Mouse (Mus musculus) hindbrain, embryonic 11.5 days (tissue): ENCODE data around the gene Htatip2. TPM values are rescaled to one million over a fixed set of nuclear protein-coding genes. Genes with fewer than 3 reads are reported as not detected.

Experiments
- ATAC-seq: fragments of 200-750 bp; cut with Nextera tagmentation; 2 replicates; pipeline ENCODE4 v1.8.0; 2017; ENCODE audit warnings: mild to moderate bottlenecking, moderate TSS enrichment, moderate library complexity; ENCODE audit not compliant: low FRiP score
- DNase-seq: peaks from one replicate; pipeline ENCODE4 v3.0.0-alpha.2; 2015; ENCODE audit warnings: low spot score
- H3K27ac ChIP-seq: fragments of 300-500 bp; sonication (generic); 2 replicates; pipeline ENCODE4 v1.5.1; 2014; ENCODE audit warnings: mild to moderate bottlenecking, low read depth, low read length
- H3K27me3 ChIP-seq: fragments of 300-500 bp; sonication (generic); 2 replicates; pipeline ENCODE4 v1.6.1; 2014; ENCODE audit warnings: mild to moderate bottlenecking, low read length, moderate library complexity, mixed read lengths; ENCODE audit not compliant: control insufficient read depth, insufficient read depth
- H3K36me3 ChIP-seq: fragments of 300-500 bp; sonication (generic); 2 replicates; pipeline ENCODE4 v1.6.1; 2014; ENCODE audit warnings: mild to moderate bottlenecking, low read length, moderate library complexity, mixed read lengths; ENCODE audit not compliant: control insufficient read depth, insufficient read depth
- H3K4me1 ChIP-seq: fragments of 300-500 bp; sonication (generic); replicated peaks from 2 replicates; pipeline ENCODE4 v1.6.1; 2014; ENCODE audit warnings: low read length, mixed read lengths; ENCODE audit not compliant: control insufficient read depth, insufficient read depth
- H3K4me2 ChIP-seq: fragments of 300-500 bp; sonication (generic); replicated peaks from 2 replicates; pipeline ENCODE4 v1.6.1; 2014; ENCODE audit warnings: mild to moderate bottlenecking, low read depth, low read length
- H3K4me3 ChIP-seq: fragments of 300-500 bp; sonication (generic); 2 replicates; pipeline ENCODE4 v1.5.1; 2014; ENCODE audit warnings: low read depth, low read length
- H3K9ac ChIP-seq: fragments of 300-500 bp; sonication (generic); 2 replicates; pipeline ENCODE4 v1.6.1; 2014; ENCODE audit warnings: low read depth, low read length
- H3K9me3 ChIP-seq: fragments of 300-500 bp; sonication (generic); 2 replicates; pipeline ENCODE4 v1.6.1; 2016; ENCODE audit warnings: low read length; ENCODE audit not compliant: control insufficient read depth
- WGBS: fragments of 180-500 bp; shearing (Covaris S2); extraction: QIAGEN DNeasy Blood & Tissue Kit; methylation state at CpG from one replicate; pipeline ENCODE4 v1.1.7; 2014; 5-methylcytosine and 5-hydroxymethylcytosine counted together
- polyA plus RNA-seq: library from polyadenylated mRNA; unstranded; fragments of >200 nt; fragmentation: Nextera tagmentation; extraction: Ambion mirVana; gene quantifications from 2 replicates; pipeline ENCODE4 v1.2.1, GENCODE M21; 2014

Htatip2 gene
- polyA plus RNA-seq, 1 experiment from 2014 or later: 3.3 TPM

- Histone ChIP-seq H3K4me3 (no peak overlapping the region), H3K4me2 (no peak overlapping the region), H3K36me3 (no peaks in the 10 kb centered on the region), H3K4me1 (no peaks in the 10 kb centered on the region), H3K9me3 (no peaks in the 10 kb centered on the region), H3K9ac (no peak overlapping the region), H3K27me3 (peaks cover 55% of the 10 kb centered on the region), H3K27ac (no peak overlapping the region)
- ATAC-seq (no peak), DNase-seq (peak; percentile 73)
- 30% methylated on average over 25 of the region's 25 CpGs for WGBS
These were observed 6.0 kb upstream of the Htatip2 start for GRCm38 (mm10) chr7:49752730-49753506.

- no peaks in the 10 kb centered on the region for H3K9me3 ChIP-seq
- H3K4me2 ChIP-seq: no peak overlapping the region
- H3K36me3 ChIP-seq: no peaks in the 10 kb centered on the region
- no peak overlapping the region for H3K27ac ChIP-seq
- H3K27me3 ChIP-seq: peaks cover 61% of the 10 kb centered on the region
- H3K9ac ChIP-seq: no peak overlapping the region
- ATAC-seq (peak; percentile 44; the same call in 1 of the 2 replicates), DNase-seq (peak; percentile 79)
- WGBS: 6% methylated on average over 9 of the region's 9 CpGs
- H3K4me3 ChIP-seq: no peak overlapping the region
- H3K4me1 ChIP-seq: peaks cover 5% of the 10 kb centered on the region; the same call in 1 of the 2 replicates
These were observed 4.1 kb upstream of the Htatip2 start for GRCm38 (mm10) chr7:49754767-49755166.

GRCm38 (mm10) chr7:49762605-49763004 is 3.7 kb downstream of the Htatip2 start:
- WGBS: 78% methylated on average over 13 of the region's 13 CpGs
- peaks cover 17% of the 10 kb centered on the region for H3K27me3 ChIP-seq
- no peak overlapping the region for H3K4me3 ChIP-seq
- DNase-seq (no peak), ATAC-seq (no peak)
- H3K27ac ChIP-seq: no peak overlapping the region
- H3K9ac ChIP-seq: no peak overlapping the region
- no peak overlapping the region for H3K4me2 ChIP-seq
- H3K9me3 ChIP-seq: no peaks in the 10 kb centered on the region
- H3K36me3 ChIP-seq: no peaks in the 10 kb centered on the region
- H3K4me1 ChIP-seq: peaks cover 5% of the 10 kb centered on the region; the same call in 1 of the 2 replicates

- Histone ChIP-seq H3K4me3 (no peak overlapping the region), H3K27ac (no peak overlapping the region), H3K36me3 (no peaks in the 10 kb centered on the region), H3K27me3 (peaks cover 7% of the 10 kb centered on the region; the same call in 1 of the 2 replicates), H3K4me1 (peaks cover 2% of the 10 kb centered on the region; the same call in 1 of the 2 replicates), H3K9me3 (no peaks in the 10 kb centered on the region), H3K9ac (no peak overlapping the region), H3K4me2 (no peak overlapping the region)
- WGBS: 77% methylated on average over 10 of the region's 10 CpGs
- no peak for ATAC-seq
- DNase-seq: no peak
These were observed 5.2 kb downstream of the Htatip2 start for GRCm38 (mm10) chr7:49764011-49764716.

GRCm38 (mm10) chr7:49766166-49766565 is 7.3 kb downstream of the Htatip2 start:
- WGBS: 94% methylated on average over 7 of the region's 7 CpGs
- H3K4me3 ChIP-seq: no peak overlapping the region
- no peaks in the 10 kb centered on the region for H3K4me1 ChIP-seq
- no peak overlapping the region for H3K9ac ChIP-seq
- DNase-seq (no peak), ATAC-seq (no peak)
- H3K27ac ChIP-seq: no peak overlapping the region
- H3K4me2 ChIP-seq: no peak overlapping the region
- H3K36me3 ChIP-seq: no peaks in the 10 kb centered on the region
- no peaks in the 10 kb centered on the region; the same call in 1 of the 2 replicates for H3K27me3 ChIP-seq
- H3K9me3 ChIP-seq: no peaks in the 10 kb centered on the region

GRCm38 (mm10) chr7:49768509-49768908 is 9.6 kb downstream of the Htatip2 start:
- Histone ChIP-seq H3K9me3 (no peaks in the 10 kb centered on the region), H3K27ac (no peak overlapping the region), H3K4me2 (no peak overlapping the region), H3K36me3 (no peaks in the 10 kb centered on the region), H3K4me3 (no peak overlapping the region), H3K27me3 (no peaks in the 10 kb centered on the region; the same call in 1 of the 2 replicates), H3K4me1 (no peaks in the 10 kb centered on the region), H3K9ac (no peak overlapping the region)
- ATAC-seq (no peak), DNase-seq (no peak)
- WGBS: 49% methylated on average over 9 of the region's 9 CpGs

- H3K4me3 ChIP-seq: no peak overlapping the region
- WGBS: 98% methylated on average over 2 of the region's 2 CpGs
- H3K4me2 ChIP-seq: no peak overlapping the region
- H3K9me3 ChIP-seq: no peaks in the 10 kb centered on the region
- ATAC-seq (no peak), DNase-seq (no peak)
- H3K36me3 ChIP-seq: no peaks in the 10 kb centered on the region
- H3K4me1 ChIP-seq: no peaks in the 10 kb centered on the region
- no peak overlapping the region for H3K27ac ChIP-seq
- no peaks in the 10 kb centered on the region; the same call in 1 of the 2 replicates for H3K27me3 ChIP-seq
- no peak overlapping the region for H3K9ac ChIP-seq
These were observed 15.5 kb downstream of the Htatip2 start for GRCm38 (mm10) chr7:49774396-49774795.

GRCm38 (mm10) chr7:49777585-49777984 is 18.7 kb downstream of the Htatip2 start:
- no peaks in the 10 kb centered on the region for H3K36me3 ChIP-seq
- H3K4me2 ChIP-seq: no peak overlapping the region

More at GRCm38 (mm10) chr7:49777585-49777984, 18.7 kb downstream of the Htatip2 start:
- Histone ChIP-seq H3K4me1 (no peaks in the 10 kb centered on the region), H3K27ac (no peak overlapping the region), H3K9me3 (no peaks in the 10 kb centered on the region), H3K9ac (no peak overlapping the region), H3K27me3 (no peaks in the 10 kb centered on the region), H3K4me3 (no peak overlapping the region)
- ATAC-seq: peak; percentile 50
- no peak for DNase-seq
- 53% methylated on average over 3 of the region's 3 CpGs for WGBS
